Mouse (Mus musculus): Measurements from ENCODE around the gene Olfr223. TPM values are rescaled to one million over a fixed set of nuclear protein-coding genes. Genes with fewer than 3 reads are reported as not detected.
A peak's percentile ranks its signal among the peaks of the same experiment; 100 is the strongest.

The Olfr223 gene
- polyA plus RNA-seq, 1 experiment = not detected

DNA sequence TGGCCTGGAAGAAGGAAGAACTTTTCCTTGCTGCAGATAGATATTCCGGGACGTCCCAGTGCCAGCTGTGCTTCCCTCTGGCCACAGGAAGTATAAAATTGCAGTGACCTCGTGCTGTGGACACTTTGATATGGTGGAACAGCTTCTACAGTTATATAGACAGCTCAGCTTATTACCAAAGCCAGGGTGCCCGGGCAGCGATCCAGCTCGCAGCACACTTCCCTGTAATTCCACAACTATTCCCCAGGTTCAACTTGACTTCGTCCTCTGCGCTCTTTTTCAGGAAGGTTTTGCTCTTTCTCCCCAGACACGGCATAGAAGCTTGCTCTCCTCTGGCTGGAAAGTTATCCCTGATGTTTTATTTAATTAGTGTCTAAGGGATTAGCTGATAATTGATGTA is 17.4 kb downstream of the Olfr223 start:
- DNase-seq = no peak
- TF ChIP-seq CTCF (IDR thresholded peaks at IDR 0.05; ENCODE audit: borderline replicate concordance, control insufficient read depth, extremely low read depth, insufficient read depth, low read length, poor library complexity) = no peak
- TF ChIP-seq POLR2A (IDR thresholded peaks at IDR 0.05; ENCODE audit: control insufficient read depth, extremely low read depth, insufficient read depth, low read length, poor library complexity) = no peak
- H3K4me1 ChIP-seq (replicated peaks; ENCODE audit: control insufficient read depth, insufficient read depth, low read length) = no peaks in the 10 kb centered on the region
- no peak overlapping the region for H3K4me3 ChIP-seq (ENCODE audit: control insufficient read depth, insufficient read depth, low read length)
- WGBS = 56% methylated on average over 9 of the region's 9 CpGs
- no peaks in the 10 kb centered on the region for H3K36me3 ChIP-seq (ENCODE audit: control insufficient read depth, insufficient read depth, low read length)
- H3K27ac ChIP-seq (ENCODE audit: control insufficient read depth, insufficient read depth, low read length) = no peak overlapping the region
- no peaks in the 10 kb centered on the region; the same call in 1 of the 2 replicates for H3K27me3 ChIP-seq (ENCODE audit: control insufficient read depth, insufficient read depth, low read length)

DNA sequence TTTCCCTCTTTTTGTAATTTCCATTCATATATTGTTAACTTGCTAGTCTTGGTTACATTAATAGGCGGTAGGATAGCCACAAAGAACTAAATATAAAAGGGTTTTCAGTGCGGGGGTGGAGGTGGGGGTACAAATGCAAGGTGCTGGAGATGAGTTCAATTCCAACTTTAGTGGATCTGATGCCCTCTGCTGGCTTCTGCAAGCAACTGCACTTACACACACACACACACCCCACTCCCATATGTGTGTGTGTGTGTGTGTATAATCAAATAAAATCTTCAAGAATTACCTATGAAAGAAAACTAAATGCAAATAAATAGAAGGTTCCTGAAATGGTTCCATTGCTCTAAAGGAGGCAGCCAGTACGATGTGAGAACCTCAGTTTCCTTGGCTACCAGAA is 23.8 kb downstream of the Olfr223 start:
- Histone ChIP-seq H3K4me1 (replicated peaks; ENCODE audit: control insufficient read depth, insufficient read depth, low read length) (no peaks in the 10 kb centered on the region), H3K4me3 (ENCODE audit: control insufficient read depth, insufficient read depth, low read length) (no peak overlapping the region), H3K27me3 (ENCODE audit: control insufficient read depth, insufficient read depth, low read length) (no peaks in the 10 kb centered on the region; the same call in 1 of the 2 replicates), H3K27ac (ENCODE audit: control insufficient read depth, insufficient read depth, low read length) (no peak overlapping the region), H3K36me3 (ENCODE audit: control insufficient read depth, insufficient read depth, low read length) (no peaks in the 10 kb centered on the region)
- DNase-seq = peak; percentile 7
- TF ChIP-seq POLR2A (IDR thresholded peaks at IDR 0.05; ENCODE audit: control insufficient read depth, extremely low read depth, insufficient read depth, low read length, poor library complexity) (no peak), CTCF (IDR thresholded peaks at IDR 0.05; ENCODE audit: borderline replicate concordance, control insufficient read depth, extremely low read depth, insufficient read depth, low read length, poor library complexity) (no peak)
- 38% methylated on average over 3 of the region's 3 CpGs for WGBS

DNA sequence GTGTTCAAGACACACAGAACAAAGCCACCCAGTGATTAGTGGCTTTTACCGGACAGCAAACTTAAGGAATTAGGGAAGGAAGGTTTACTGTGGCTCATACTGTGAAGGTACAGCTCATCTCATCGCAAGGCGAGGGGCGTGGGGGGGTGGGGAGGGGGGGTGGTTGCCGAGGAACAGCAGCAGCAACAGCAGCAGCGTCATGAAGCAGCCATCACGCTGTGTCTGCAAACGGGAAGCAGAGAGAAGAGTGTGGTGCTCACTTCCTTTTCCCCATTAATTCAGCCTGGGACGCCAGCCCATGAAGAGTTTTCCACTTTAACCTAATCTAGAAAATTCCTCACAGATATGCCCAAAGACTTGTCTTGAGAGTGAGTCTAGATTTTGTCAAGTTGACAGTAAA is 30.3 kb downstream of the Olfr223 start:
- DNase-seq = no peak
- no peaks in the 10 kb centered on the region for H3K4me1 ChIP-seq (replicated peaks; ENCODE audit: control insufficient read depth, insufficient read depth, low read length)
- WGBS = 65% methylated on average over 9 of the region's 9 CpGs

DNA sequence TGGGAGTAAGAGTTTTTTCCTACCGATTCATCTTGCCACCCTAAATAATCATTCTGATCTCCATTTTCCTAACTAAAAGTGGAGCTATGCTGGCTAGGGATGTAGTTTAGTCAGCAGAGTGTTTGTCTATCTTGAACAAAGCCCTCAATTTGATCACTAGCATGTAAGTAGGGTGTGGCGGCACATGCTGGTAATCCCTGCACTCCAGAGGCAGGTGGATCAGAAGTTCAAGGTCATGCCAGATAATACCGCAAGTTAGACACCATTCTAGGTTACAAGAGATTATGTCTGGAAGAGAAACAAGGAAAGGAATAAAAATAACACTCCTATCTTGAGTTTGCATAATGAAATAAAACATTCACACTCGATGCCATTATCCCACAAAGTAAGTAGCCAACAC is 30.8 kb downstream of the Olfr223 start:
- TF ChIP-seq CTCF (IDR thresholded peaks at IDR 0.05; ENCODE audit: borderline replicate concordance, control insufficient read depth, extremely low read depth, insufficient read depth, low read length, poor library complexity) = no peak
- TF ChIP-seq POLR2A (IDR thresholded peaks at IDR 0.05; ENCODE audit: control insufficient read depth, extremely low read depth, insufficient read depth, low read length, poor library complexity) = no peak
- DNase-seq = no peak
- Histone ChIP-seq H3K4me3 (ENCODE audit: control insufficient read depth, insufficient read depth, low read length) (no peak overlapping the region), H3K27ac (ENCODE audit: control insufficient read depth, insufficient read depth, low read length) (no peak overlapping the region), H3K27me3 (ENCODE audit: control insufficient read depth, insufficient read depth, low read length) (no peaks in the 10 kb centered on the region), H3K36me3 (ENCODE audit: control insufficient read depth, insufficient read depth, low read length) (no peaks in the 10 kb centered on the region), H3K4me1 (replicated peaks; ENCODE audit: control insufficient read depth, insufficient read depth, low read length) (no peaks in the 10 kb centered on the region)
- WGBS = 97% methylated on average over 4 of the region's 4 CpGs

More for the DNA sequence above, 30.3 kb downstream of the Olfr223 start:
- TF ChIP-seq CTCF (IDR thresholded peaks at IDR 0.05; ENCODE audit: borderline replicate concordance, control insufficient read depth, extremely low read depth, insufficient read depth, low read length, poor library complexity) = no peak
- no peak for TF ChIP-seq POLR2A (IDR thresholded peaks at IDR 0.05; ENCODE audit: control insufficient read depth, extremely low read depth, insufficient read depth, low read length, poor library complexity)
- no peaks in the 10 kb centered on the region for H3K27me3 ChIP-seq (ENCODE audit: control insufficient read depth, insufficient read depth, low read length)
- H3K4me3 ChIP-seq (ENCODE audit: control insufficient read depth, insufficient read depth, low read length) = no peak overlapping the region
- no peaks in the 10 kb centered on the region for H3K36me3 ChIP-seq (ENCODE audit: control insufficient read depth, insufficient read depth, low read length)
- H3K27ac ChIP-seq (ENCODE audit: control insufficient read depth, insufficient read depth, low read length) = no peak overlapping the region

DNA sequence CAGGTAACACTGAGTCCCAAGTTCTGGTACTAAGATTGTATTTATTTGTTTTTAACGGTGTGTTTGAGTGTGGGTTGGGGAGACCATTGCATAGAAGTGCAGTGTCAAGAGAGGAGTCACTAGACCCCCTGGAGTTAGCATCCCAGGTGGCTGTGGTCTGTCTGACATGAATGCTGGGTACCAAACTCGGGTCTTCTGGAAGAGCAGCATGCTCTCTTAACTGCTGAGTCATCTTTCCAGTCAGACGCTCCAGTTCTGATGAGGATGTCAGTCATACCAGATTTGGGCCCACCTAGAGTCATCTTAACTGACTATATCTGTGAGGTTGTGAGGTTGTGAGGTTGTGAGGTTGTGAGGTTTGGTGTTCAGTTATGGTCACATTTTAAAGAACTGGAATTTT is 32.2 kb downstream of the Olfr223 start:
- 54% methylated on average over 3 of the region's 3 CpGs for WGBS
- no peaks in the 10 kb centered on the region for H3K36me3 ChIP-seq (ENCODE audit: control insufficient read depth, insufficient read depth, low read length)
- H3K4me1 ChIP-seq (replicated peaks; ENCODE audit: control insufficient read depth, insufficient read depth, low read length) = no peaks in the 10 kb centered on the region
- H3K27me3 ChIP-seq (ENCODE audit: control insufficient read depth, insufficient read depth, low read length) = no peaks in the 10 kb centered on the region
- no peak for TF ChIP-seq POLR2A (IDR thresholded peaks at IDR 0.05; ENCODE audit: control insufficient read depth, extremely low read depth, insufficient read depth, low read length, poor library complexity)
- no peak for TF ChIP-seq CTCF (IDR thresholded peaks at IDR 0.05; ENCODE audit: borderline replicate concordance, control insufficient read depth, extremely low read depth, insufficient read depth, low read length, poor library complexity)
- no peak overlapping the region for H3K4me3 ChIP-seq (ENCODE audit: control insufficient read depth, insufficient read depth, low read length)
- no peak overlapping the region for H3K27ac ChIP-seq (ENCODE audit: control insufficient read depth, insufficient read depth, low read length)
- no peak for DNase-seq

DNA sequence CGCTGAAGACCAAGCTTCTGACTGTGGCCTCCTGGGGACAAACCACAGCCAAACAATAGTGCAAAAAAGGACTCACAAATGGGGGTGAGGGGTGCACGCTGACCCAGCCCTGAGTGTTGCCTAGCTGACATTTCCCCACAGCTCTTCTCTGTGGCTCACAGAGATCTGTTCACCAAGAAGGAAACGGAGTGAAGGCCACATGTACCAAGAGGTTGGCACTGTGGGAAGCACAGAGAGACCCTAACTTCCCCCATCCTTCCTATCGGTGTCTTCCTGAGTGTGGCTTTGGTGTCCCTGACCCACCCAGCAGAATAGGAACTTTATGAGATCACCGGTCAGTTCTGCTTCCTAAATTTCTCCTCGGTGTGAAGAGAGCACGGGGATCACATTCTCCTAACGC is 38.6 kb downstream of the Olfr223 start:
- Histone ChIP-seq H3K4me1 (replicated peaks; ENCODE audit: control insufficient read depth, insufficient read depth, low read length) (no peaks in the 10 kb centered on the region), H3K36me3 (ENCODE audit: control insufficient read depth, insufficient read depth, low read length) (no peaks in the 10 kb centered on the region), H3K4me3 (ENCODE audit: control insufficient read depth, insufficient read depth, low read length) (no peak overlapping the region), H3K27ac (ENCODE audit: control insufficient read depth, insufficient read depth, low read length) (no peak overlapping the region), H3K27me3 (ENCODE audit: control insufficient read depth, insufficient read depth, low read length) (no peaks in the 10 kb centered on the region)
- WGBS = 28% methylated on average over 8 of the region's 8 CpGs
- DNase-seq = no peak
- TF ChIP-seq CTCF (IDR thresholded peaks at IDR 0.05; ENCODE audit: borderline replicate concordance, control insufficient read depth, extremely low read depth, insufficient read depth, low read length, poor library complexity) = no peak
- TF ChIP-seq POLR2A (IDR thresholded peaks at IDR 0.05; ENCODE audit: control insufficient read depth, extremely low read depth, insufficient read depth, low read length, poor library complexity) = no peak

DNA sequence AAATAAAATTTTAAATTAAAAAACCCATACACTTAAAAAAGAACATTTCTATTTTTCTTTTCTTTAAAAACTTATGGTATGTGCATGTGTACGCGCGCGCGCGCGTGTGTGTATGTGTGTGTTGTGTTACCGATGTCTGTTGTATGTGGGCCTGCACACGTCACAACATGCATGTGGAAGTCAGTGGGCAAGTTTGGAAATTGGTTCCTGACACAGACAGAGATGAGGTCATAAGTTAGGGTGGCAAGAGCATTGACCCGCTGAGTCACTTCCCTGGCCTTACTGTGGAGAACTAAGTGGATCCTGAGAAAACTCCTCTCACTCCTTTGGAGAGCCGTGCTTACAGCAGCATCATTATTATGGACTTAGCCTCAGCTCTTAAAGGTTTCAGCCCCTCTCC is 39.0 kb downstream of the Olfr223 start:
- DNase-seq = no peak
- Histone ChIP-seq H3K4me3 (ENCODE audit: control insufficient read depth, insufficient read depth, low read length) (no peak overlapping the region), H3K36me3 (ENCODE audit: control insufficient read depth, insufficient read depth, low read length) (no peaks in the 10 kb centered on the region), H3K4me1 (replicated peaks; ENCODE audit: control insufficient read depth, insufficient read depth, low read length) (no peaks in the 10 kb centered on the region), H3K27me3 (ENCODE audit: control insufficient read depth, insufficient read depth, low read length) (no peaks in the 10 kb centered on the region), H3K27ac (ENCODE audit: control insufficient read depth, insufficient read depth, low read length) (no peak overlapping the region)
- 95% methylated on average over 11 of the region's 11 CpGs for WGBS
- TF ChIP-seq CTCF (IDR thresholded peaks at IDR 0.05; ENCODE audit: borderline replicate concordance, control insufficient read depth, extremely low read depth, insufficient read depth, low read length, poor library complexity) (no peak), POLR2A (IDR thresholded peaks at IDR 0.05; ENCODE audit: control insufficient read depth, extremely low read depth, insufficient read depth, low read length, poor library complexity) (no peak)
